Mouse (Mus musculus): Measurements from ENCODE around the gene Nek3.

DNA sequence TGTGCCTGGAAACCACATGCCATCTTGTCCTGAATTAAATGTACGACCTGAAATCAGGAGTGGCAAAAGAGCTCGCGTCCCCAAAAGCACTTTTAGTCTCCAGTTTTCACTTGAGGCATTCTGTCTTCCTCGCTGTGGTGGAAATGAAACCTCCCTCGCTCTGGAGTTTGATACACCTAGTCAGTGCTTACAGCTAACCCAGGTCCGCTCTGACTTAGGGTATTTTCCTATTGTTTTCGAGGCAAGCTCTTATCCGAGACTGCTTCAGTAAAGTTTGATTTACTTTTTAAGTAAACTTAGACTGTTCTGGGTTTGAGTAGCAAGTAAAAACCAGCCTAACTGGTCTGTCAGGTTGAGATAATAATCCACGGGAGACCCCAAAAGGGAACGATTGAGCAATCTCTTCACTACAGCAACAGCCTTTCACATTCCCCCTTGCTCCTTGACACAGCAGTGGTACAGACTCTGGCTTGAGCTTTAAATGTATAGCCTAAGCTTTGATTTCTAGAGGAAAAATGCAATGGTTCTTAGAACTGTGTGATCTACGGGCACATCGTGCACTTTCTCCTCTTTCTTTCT is 27.3 kb upstream of the Nek3 start:
- TF ChIP-seq CTCF (IDR thresholded peaks at IDR 0.05; ENCODE audit: extremely low read depth, insufficient read depth, insufficient read length, insufficient replicate concordance) (no peak), POLR2A (IDR thresholded peaks at IDR 0.05; ENCODE audit: low read depth, low read length) (no peak)

All from spleen, adult 2 months (tissue).